Mouse (Mus musculus) fibroblast of lung, adult 2 months (primary cell): Measurements from ENCODE around the gene Tenm3.

Experiments used
- DNase-seq: peaks from one replicate; pipeline ENCODE4 v3.0.0-alpha.2; 2011; ENCODE audit warnings: low read depth

Gene Tenm3

GRCm38 (mm10) chr8:48579144-48579543 is 264.6 kb downstream of the Tenm3 start:
- no peak for DNase-seq

- DNase-seq, result no peak
These were observed 270.8 kb downstream of the Tenm3 start for GRCm38 (mm10) chr8:48572941-48573340.

GRCm38 (mm10) chr8:48572345-48572744 is 271.4 kb downstream of the Tenm3 start:
- DNase-seq, result no peak

DNA sequence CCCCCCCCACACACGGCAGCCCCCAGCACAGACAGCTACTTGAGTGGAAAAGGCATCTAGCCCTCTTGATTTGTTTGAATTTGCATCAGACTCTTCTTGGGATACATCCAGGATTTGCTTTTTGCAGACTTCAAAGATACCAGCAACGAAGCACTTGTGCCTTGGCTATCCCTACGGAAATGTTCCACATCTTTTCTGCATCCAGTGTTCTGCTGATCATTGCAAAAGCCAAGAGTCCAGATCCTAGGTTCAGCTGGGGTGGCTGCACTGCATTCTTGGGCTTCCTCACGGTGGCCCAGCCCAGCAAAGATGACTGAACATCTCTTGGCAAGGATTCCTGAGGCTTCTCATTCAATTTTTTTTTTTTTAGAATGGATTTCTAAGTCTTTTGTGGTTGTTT is 275.1 kb downstream of the Tenm3 start:
- no peak for DNase-seq

DNA sequence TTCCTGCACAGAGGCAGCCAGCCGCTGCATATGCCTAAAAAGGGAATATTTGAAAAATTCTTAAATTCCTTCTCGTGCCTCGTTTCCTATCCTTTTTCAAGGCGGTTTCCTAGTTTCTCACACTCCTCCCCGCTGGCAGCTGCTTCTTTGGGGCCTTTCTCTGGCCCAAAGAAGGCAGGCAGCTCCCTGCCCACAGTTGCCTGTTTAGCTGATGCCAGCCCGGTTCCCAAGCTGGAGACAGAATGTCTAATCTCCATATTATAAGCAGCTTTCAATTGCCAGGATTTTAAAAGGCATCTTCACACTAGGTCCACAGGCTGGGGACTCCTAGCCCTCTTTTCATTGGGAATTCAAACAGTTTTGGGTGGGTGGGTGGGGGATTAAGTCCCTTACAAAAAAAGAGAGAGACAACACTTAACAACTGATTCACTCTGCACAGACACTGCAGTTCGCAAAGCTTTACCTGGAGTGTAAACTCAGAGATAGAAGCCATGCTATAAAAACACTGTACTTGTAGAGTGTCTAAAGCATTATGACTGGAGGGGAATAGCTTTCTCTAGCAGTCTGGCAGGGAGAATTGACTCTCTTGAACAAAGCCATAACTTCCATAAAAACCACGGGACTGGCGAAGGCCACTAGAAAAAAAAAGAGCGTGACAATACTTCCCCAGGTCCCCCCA is 275.7 kb downstream of the Tenm3 start:
- no peak for DNase-seq

GRCm38 (mm10) chr8:48560227-48560626 is 283.5 kb downstream of the Tenm3 start:
- no peak for DNase-seq

GRCm38 (mm10) chr8:48555546-48556141 is 288.1 kb downstream of the Tenm3 start:
- DNase-seq, result no peak

DNA sequence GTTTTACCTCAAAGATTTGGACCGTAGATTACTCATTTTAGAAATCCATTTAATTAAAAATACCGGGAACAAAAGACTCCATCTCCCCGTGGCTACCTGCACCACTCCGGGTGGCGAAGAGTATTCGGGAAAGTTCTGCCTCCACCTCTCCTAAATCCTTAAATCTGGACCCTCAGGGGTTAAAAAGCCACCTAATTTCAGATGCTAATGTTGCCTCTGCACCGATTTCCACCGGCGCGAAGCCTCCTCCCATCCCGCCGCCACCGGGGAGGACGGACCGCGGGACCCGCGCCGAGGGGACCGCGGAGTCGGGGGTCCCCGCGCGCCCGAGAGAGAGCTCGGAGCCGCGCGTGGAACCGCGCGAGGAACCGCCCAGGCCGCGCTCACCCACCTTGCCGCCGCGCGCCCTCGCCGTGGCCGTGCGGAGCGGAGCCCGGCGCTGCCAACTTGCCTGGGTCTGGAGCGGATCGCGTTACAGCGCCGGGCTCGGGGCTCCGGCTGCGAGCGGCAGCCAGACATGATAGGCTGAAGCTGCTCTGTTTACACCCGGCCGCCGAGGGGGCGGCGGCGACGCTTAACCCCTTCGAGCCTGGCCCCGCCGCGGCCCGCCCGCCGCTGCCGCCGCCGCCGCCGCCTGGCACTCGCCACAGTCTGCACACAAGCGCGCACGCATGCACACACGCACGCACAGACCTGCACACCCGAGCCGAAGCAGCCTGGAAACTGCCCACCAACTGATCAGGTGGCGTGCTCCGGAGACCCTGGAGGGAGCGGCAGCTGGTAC is 288.8 kb downstream of the Tenm3 start:
- no peak for DNase-seq

GRCm38 (mm10) chr8:48553791-48554288 is 289.9 kb downstream of the Tenm3 start:
- no peak for DNase-seq

- DNase-seq, result no peak
These were observed 291.4 kb downstream of the Tenm3 start for GRCm38 (mm10) chr8:48552306-48552705.

DNA sequence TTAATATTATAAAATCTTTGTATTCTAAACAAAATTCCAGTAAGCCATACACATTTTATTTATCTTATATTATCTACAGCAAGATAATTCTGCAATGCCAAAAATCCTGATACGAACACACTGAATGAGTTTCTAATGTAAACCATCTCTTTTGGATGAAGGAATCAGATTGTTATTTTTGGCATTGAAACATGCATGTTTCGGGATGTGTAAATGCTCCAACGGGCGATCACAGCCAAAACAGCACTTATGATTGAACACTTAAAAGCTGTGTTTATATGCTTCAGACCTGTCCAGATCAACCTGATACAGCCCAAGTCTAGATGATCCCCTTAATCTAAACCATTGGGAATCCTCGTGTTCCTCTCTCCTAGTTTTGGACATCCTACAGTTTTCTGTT is 292.4 kb downstream of the Tenm3 start:
- no peak for DNase-seq

GRCm38 (mm10) chr8:48548908-48549307 is 294.8 kb downstream of the Tenm3 start:
- no peak for DNase-seq

DNA sequence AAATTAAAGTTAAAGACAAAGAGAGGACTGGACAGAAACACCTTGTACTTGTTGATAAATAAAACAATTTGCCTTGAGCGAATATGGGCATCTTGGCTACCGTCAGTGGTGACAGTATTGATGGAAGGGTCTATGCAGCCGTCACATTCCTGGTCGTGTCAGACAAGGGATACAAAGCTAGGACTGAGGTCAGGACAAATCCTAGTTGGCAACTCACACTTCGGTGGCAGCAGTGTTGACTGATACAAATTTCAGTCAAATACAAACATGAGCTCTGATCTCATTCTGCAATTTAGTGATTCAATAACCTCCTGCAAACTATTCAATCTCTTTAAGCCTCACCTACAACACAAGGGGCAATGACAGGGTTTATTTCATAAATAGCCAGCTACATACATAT is 298.1 kb downstream of the Tenm3 start:
- no peak for DNase-seq

DNA sequence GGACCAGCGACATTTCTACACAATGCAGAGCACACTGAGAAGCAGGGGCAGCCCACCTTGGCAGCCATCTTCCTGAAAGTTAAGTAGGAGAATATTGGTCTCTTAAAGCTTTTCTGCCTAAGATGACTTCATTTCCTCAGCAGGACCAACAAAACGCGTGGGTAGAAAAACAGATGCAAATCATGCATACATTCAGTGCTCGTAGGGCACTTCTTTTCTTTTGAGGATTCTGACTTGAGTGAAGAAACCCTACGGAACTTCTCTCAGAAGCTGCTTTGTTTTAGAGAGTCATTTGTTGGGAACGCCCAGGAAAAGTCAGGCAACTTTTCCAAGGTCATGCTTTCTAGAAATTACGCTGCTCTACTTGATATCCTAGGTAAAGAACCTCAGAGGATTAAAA is 298.9 kb downstream of the Tenm3 start:
- DNase-seq, result no peak

- DNase-seq, result no peak
These were observed 301.6 kb downstream of the Tenm3 start for GRCm38 (mm10) chr8:48542141-48542540.

DNA sequence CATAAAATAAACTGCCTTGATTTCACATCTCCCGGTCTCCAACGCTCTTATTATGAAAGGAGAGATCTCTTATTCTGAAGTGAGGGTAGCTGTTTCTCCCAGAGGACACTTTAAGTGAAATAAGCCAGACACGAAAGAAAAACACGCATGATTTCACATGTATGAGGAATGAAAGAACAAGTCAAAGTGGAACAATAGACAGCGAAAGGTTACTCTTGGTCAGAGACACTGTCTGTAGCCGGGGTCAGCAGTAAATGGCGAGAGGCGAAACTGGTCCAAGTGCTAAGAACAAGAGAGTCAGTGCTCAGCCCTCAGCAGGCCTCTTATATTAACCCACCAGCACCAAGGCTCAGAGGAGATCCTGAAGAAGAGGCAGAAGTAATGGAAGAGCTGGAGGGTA is 302.9 kb downstream of the Tenm3 start:
- no peak for DNase-seq

GRCm38 (mm10) chr8:48535833-48536232 is 307.9 kb downstream of the Tenm3 start:
- DNase-seq, result no peak

DNA sequence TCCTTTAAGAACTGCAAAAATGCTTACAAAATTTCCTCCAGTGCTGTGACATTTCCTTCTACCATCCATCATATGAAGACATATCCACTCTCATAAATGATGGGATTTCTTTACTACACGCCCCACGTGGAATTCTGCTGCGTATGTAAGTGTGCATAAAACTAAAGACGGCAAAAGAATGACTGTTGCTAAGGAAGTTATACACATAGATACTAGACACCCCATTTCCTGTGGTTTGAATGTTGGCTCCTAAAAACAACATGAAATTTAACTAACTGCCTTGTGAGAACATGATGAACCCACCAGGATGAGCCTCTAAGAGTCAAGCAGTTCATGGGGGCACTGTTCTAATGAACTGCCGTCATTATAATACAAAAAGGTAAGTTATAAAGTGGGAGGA is 312.0 kb downstream of the Tenm3 start:
- no peak for DNase-seq

DNA sequence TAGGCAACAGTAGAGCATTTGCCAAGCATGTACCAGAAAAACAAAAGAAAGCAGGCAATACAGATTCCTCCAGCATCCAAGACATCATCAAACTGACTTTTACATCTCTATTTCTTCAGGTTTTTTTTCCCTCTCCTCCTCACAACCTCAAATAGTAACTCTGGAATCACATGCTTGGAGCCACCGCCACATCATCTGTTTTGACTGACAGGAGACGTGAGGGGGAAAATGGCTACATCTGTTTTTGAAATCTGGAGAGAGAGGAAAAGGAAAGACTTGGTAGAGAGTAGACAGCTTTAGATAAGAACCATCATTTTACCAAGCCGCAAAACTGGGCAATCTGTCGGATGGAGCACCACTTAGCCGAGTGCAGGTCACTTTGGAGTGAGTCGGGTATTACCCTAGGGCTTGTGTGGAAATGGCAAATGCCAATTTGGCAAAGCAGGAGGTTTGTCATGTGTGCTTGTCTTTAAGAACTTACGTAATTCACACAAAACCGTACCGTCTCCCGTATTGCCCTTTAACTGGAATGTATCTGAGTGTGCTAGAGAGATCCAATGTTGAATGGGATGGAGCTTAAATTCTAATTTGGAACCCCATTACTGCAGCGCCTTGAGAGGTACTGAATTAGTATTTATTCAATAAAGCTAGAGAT is 312.7 kb downstream of the Tenm3 start:
- no peak for DNase-seq

DNA sequence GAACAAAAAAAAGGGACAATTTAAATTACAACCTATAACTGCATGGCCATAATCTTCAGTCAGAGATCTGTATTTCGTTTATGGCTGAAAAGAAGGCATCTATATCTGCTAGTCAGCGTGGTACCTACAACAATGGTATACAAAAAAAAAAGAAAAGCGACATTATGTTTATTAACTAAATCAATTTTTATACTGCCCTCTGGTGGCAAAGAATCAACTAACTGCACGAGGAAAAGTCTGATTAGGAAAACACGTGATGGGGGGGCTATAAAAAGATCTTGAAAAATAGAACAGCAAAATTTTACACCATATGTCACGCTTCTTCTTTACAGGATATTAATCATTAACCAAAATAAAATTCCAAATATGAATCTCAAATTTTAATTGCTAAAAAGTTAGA is 316.3 kb downstream of the Tenm3 start:
- DNase-seq, result no peak

- DNase-seq, result no peak
These were observed 321.1 kb downstream of the Tenm3 start for GRCm38 (mm10) chr8:48522536-48523123.

DNA sequence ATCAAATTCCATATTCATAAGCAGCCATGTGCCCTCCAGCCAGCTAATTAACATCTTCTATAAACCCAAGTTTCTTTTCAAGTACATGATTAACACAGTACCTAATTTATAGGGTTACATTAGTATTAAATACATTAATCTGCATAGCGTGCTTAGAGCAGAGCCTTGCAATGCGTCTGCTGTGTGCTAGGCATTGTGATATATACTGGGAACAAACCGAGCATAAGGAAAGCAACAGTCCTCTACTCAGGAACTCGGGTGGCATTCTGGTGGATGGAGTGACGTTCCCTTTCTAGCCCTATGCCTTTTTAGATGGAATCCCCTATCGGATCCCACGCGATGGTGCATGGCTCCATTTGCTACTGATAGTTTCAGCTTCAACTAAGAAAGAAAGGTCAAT is 321.7 kb downstream of the Tenm3 start:
- DNase-seq, result no peak
